Mouse (Mus musculus): Measurements from ENCODE around the gene Vmn1r143. TPM values are rescaled to one million over a fixed set of nuclear protein-coding genes. Genes with fewer than 3 reads are reported as not detected.
"Not testable (repeated sequence)": the region's sequence is repeated elsewhere in the genome, so short reads cannot be mapped to it uniquely, and the experiment has no call there.

Vmn1r143 gene
- not detected in 2 replicates for polyA plus RNA-seq (2015; fragmentation: Nextera tagmentation; extraction: Ambion mirVana)

DNA sequence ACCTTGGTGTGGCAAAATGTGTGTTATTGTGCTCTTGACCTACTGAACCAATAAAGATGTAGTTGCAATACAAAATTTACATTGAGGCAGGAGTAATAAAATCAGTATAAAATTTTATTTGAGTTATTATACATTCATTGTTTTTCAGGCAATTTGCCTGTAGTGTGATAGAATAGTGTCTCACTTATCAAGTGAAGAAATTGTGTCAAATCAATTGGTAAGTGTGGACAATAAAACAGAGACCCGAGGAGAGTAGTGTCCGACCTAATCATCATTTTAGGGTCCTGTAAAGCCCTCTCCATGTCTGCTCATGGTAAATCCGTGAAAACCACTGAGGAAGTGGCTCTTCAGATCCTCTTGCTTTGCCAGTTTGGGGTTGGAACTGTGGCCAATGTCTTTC lies at the start of gene Vmn1r143:
TSS of gene Vmn1r143 (plus strand) at position 301 of the 400 bp plus-strand sequence.
- not testable (repeated sequence) for H3K4me3 ChIP-seq (replicated peaks; ENCODE audit: low read length); H3K4me2 ChIP-seq (ENCODE audit: low read length); H3K9ac ChIP-seq (replicated peaks; ENCODE audit: low read depth, low read length); H3K27ac ChIP-seq (ENCODE audit: low read length); H3K4me1 ChIP-seq (replicated peaks; ENCODE audit: control insufficient read depth, insufficient read depth, low read length); H3K27me3 ChIP-seq (replicated peaks; ENCODE audit: control insufficient read depth, insufficient read depth, low read length); H3K36me3 ChIP-seq (ENCODE audit: control insufficient read depth, insufficient read depth); H3K9me3 ChIP-seq (ENCODE audit: control insufficient read depth, low read length); ATAC-seq
- WGBS: no CpG with 5 or more reads among the region's 3 CpGs

DNA sequence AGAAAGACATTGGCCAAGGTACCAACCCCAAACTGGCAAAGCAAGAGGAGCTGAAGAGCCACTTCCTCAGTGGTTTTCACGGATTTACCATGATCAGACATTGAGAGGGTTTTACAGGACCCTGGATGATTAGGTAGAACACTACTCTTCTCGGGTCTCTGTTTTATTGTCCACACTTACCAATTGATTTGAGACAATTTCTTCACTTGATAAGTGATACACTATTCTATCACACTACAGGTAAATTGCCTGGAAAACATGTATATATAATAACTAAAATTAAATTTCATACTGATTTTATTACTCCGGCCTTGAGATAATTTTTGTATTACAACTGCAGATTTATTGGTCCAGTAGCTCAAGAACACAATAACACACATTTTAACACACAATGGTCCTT lies 25.2 kb upstream of the Vmn1r143 start, which contains the start of gene Vmn1r142:
TSS of gene Vmn1r142 (minus strand) at position 101 of the 400 bp plus-strand sequence.
- ATAC-seq; H3K27ac ChIP-seq (ENCODE audit: low read length); H3K4me3 ChIP-seq (replicated peaks; ENCODE audit: low read length); H3K9me3 ChIP-seq (ENCODE audit: control insufficient read depth, low read length); H3K27me3 ChIP-seq (replicated peaks; ENCODE audit: control insufficient read depth, insufficient read depth, low read length); H3K36me3 ChIP-seq (ENCODE audit: control insufficient read depth, insufficient read depth); H3K4me2 ChIP-seq (ENCODE audit: low read length); H3K4me1 ChIP-seq (replicated peaks; ENCODE audit: control insufficient read depth, insufficient read depth, low read length); H3K9ac ChIP-seq (replicated peaks; ENCODE audit: low read depth, low read length): not testable (repeated sequence)
- WGBS: no CpG with 5 or more reads among the region's 3 CpGs

DNA sequence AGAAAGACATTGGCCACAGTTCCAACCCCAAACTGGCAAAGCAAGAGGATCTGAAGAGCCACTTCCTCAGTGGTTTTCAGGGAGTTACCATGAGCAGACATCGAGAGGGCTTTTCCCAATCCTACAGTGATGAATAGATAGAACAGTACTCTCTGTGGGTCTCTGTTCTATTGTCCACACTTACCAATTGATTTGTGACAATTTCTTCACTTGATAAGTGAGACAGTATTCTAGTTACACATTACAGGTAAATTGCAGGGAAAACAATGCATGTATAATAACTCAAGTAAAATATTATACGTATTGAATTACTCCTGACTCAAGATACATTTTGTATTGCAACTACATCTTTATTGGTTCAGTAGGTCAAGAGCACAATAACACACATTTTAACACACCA lies 12.0 kb downstream of the Vmn1r143 start, which contains the start of gene Gm8653:
TSS of gene Gm8653 (minus strand) at position 101 of the 400 bp plus-strand sequence.
- WGBS: no CpG with 5 or more reads among the region's 2 CpGs
- not testable (repeated sequence) for H3K36me3 ChIP-seq (ENCODE audit: control insufficient read depth, insufficient read depth); H3K27ac ChIP-seq (ENCODE audit: low read length); ATAC-seq; H3K9ac ChIP-seq (replicated peaks; ENCODE audit: low read depth, low read length); H3K9me3 ChIP-seq (ENCODE audit: control insufficient read depth, low read length); H3K4me1 ChIP-seq (replicated peaks; ENCODE audit: control insufficient read depth, insufficient read depth, low read length); H3K4me2 ChIP-seq (ENCODE audit: low read length); H3K4me3 ChIP-seq (replicated peaks; ENCODE audit: low read length); H3K27me3 ChIP-seq (replicated peaks; ENCODE audit: control insufficient read depth, insufficient read depth, low read length)

DNA sequence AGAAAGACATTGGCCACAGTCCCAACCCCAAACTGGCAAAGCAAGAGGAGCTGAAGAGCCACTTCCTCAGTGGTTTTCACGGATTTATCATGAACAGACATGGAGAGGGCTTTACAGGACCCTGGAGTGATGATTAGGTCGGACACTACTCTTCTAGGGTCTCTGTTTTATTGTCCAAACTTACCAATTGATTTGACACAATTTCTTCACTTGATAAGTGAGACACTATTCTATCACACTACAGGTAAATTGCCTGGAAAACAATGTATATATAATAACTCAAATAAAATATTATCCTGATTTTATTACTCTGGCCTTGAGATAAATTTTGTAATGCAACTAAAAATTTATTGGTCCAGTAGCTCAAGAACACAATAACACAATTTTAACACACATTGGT lies 40.2 kb downstream of the Vmn1r143 start, which contains the start of gene Gm8453:
TSS of gene Gm8453 (minus strand) at position 101 of the 400 bp plus-strand sequence.
- not testable (repeated sequence) for H3K4me3 ChIP-seq (replicated peaks; ENCODE audit: low read length); H3K27ac ChIP-seq (ENCODE audit: low read length); H3K9ac ChIP-seq (replicated peaks; ENCODE audit: low read depth, low read length); H3K4me1 ChIP-seq (replicated peaks; ENCODE audit: control insufficient read depth, insufficient read depth, low read length); H3K36me3 ChIP-seq (ENCODE audit: control insufficient read depth, insufficient read depth); H3K4me2 ChIP-seq (ENCODE audit: low read length); H3K27me3 ChIP-seq (replicated peaks; ENCODE audit: control insufficient read depth, insufficient read depth, low read length); ATAC-seq; H3K9me3 ChIP-seq (ENCODE audit: control insufficient read depth, low read length)
- 12% methylated on average over 1 of the region's 2 CpGs for WGBS

Other genes starting within 250 kb of the Vmn1r143 start
- gene Vmn1r137, start 194.8 kb upstream of the Vmn1r143 start, polyA plus RNA-seq (2015; fragmentation: Nextera tagmentation; extraction: Ambion mirVana): not detected in 2 replicates
- gene Vmn1r138, start 160.5 kb upstream of the Vmn1r143 start, polyA plus RNA-seq (2015; fragmentation: Nextera tagmentation; extraction: Ambion mirVana): not detected in 2 replicates
- gene Gm6176, start 133.1 kb upstream of the Vmn1r143 start, polyA plus RNA-seq (2015; fragmentation: Nextera tagmentation; extraction: Ambion mirVana): not detected in 2 replicates
- not detected in 2 replicates for gene Vmn1r139, start 120.3 kb upstream of the Vmn1r143 start, polyA plus RNA-seq (2015; fragmentation: Nextera tagmentation; extraction: Ambion mirVana)
- not detected in 2 replicates for gene Gm16451, start 71.1 kb upstream of the Vmn1r143 start, polyA plus RNA-seq (2015; fragmentation: Nextera tagmentation; extraction: Ambion mirVana)
- gene Gm10666, start 54.6 kb upstream of the Vmn1r143 start, polyA plus RNA-seq (2015; fragmentation: Nextera tagmentation; extraction: Ambion mirVana): not detected in 2 replicates
- gene Vmn1r142, start 25.3 kb upstream of the Vmn1r143 start, polyA plus RNA-seq (2015; fragmentation: Nextera tagmentation; extraction: Ambion mirVana): not detected in 2 replicates
- not detected in 2 replicates for gene Gm8653, start 11.9 kb downstream of the Vmn1r143 start, polyA plus RNA-seq (2015; fragmentation: Nextera tagmentation; extraction: Ambion mirVana)
- not detected in 2 replicates for gene Gm8453, start 40.1 kb downstream of the Vmn1r143 start, polyA plus RNA-seq (2015; fragmentation: Nextera tagmentation; extraction: Ambion mirVana)
- not detected in 2 replicates for gene Gm4187, start 140.3 kb downstream of the Vmn1r143 start, polyA plus RNA-seq (2015; fragmentation: Nextera tagmentation; extraction: Ambion mirVana)
- gene Gm8660, start 181.7 kb downstream of the Vmn1r143 start, polyA plus RNA-seq (2015; fragmentation: Nextera tagmentation; extraction: Ambion mirVana): not detected in 2 replicates
- not detected in 2 replicates for gene Vmn1r148, start 224.2 kb downstream of the Vmn1r143 start, polyA plus RNA-seq (2015; fragmentation: Nextera tagmentation; extraction: Ambion mirVana)
- gene Vmn1r149, start 248.9 kb downstream of the Vmn1r143 start, polyA plus RNA-seq (2015; fragmentation: Nextera tagmentation; extraction: Ambion mirVana): not detected in 2 replicates